Mouse (Mus musculus): ENCODE measurements around the gene Fam89b.

DNA sequence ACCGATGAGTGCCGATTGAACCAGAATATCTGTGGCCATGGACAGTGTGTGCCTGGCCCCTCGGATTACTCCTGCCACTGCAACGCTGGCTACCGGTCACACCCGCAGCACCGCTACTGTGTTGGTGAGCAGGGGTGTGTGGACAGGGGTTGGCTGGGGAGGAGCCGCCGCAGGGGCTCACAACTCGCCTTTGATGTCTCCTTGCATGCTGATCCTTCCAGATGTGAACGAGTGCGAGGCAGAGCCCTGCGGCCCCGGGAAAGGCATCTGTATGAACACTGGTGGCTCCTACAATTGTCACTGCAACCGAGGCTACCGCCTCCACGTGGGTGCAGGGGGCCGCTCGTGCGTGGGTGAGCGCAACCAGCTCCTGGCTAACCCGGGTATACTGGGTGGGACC is 21.5 kb upstream of the Fam89b start:
- TF ChIP-seq CTCF (IDR thresholded peaks at IDR 0.05 in 2 of 3, conservative IDR thresholded peaks at IDR 0.05 in 1 of 3; ENCODE audit: control insufficient read depth in 1 of 3, insufficient read depth in 1 of 3, low read depth in 2 of 3, low read length in 3 of 3, poor library complexity in 1 of 3, severe bottlenecking in 1 of 3) (no peak), EP300 (IDR thresholded peaks at IDR 0.05; ENCODE audit: low read depth in 1 of 2, low read length in 2 of 2) (no peak), ZC3H11A (IDR thresholded peaks at IDR 0.05; ENCODE audit: low read depth, low read length) (no peak), GATA1 (IDR thresholded peaks at IDR 0.05; ENCODE audit: low read depth, low read length) (no peak), TAL1 (IDR thresholded peaks at IDR 0.05; ENCODE audit: low read length) (no peak), MXI1 (IDR thresholded peaks at IDR 0.05; ENCODE audit: low read depth, low read length) (no peak)
